Mouse (Mus musculus): Measurements from ENCODE around the gene Ess2.

DNA sequence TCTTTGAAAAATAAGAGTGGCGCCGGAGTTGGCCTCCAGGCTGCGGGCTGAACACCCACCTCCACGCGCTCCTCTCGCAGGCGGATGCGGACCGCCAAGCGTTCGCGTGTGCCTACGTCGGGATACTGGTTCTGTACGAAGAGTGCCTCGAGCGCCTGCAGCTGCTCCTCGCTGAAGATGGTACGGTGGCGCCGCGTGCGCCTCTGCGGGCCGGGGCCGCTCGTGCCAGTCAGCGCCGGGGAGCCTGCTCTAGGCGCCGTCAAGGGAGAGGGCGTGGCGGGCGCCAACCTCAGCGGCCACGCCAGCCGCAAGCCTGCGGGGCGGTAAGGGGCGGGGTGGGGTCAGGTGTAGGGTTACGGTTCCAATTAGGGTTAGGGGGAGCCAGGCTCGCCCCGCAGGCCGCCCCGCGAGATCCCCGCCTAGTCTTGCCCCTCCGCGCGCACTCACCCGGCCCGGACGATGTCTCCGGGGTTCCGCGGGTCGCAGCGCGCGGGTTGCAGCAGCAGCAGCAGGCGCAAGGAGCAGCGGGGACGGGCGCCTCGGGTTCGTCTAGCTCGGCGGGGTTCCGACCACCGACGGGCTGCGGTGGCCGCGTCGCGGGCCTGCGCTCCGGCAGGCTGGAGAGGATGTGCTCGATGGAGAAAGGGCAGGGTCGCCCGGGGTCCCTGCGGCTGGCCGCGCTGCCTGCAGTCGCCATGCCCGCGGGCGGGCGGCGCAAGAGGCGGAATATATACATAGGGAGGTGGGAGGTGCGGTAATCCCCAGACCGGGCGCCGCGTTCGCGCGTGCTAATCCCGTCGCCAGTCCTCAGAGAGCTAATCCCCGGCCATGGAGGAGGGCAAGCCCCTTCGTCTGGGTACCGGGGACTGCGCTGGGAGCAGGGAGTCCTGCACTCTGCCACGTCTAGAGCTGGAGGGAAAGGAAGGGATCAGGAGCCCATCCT lies 3.4 kb upstream of the Ess2 start, which contains the start of gene Gsc2:
- TF ChIP-seq POLR2A (IDR thresholded peaks at IDR 0.05; ENCODE audit: extremely low read depth, insufficient read depth, low read length) (no peak), CTCF (IDR thresholded peaks at IDR 0.05; ENCODE audit: low read depth, low read length) (no peak)

All from liver, adult 2 months (tissue).